In genomic region chr5:111796889-111797288, GRCm38 (mm10) we compare ENCODE assay signal across 20 mouse cellular contexts.
"Had no signal": no experiment of that assay in that cellular context is flagged by ENCODE, and none has a peak within 500 bp of the region (broad histone marks: within the 10 kb centered on the region; RNA-seq: fewer than 3 reads in every experiment).

No protein-coding gene starts in this region.

- ATAC-seq: liver, embryonic 12.5 days; midbrain, embryonic 15.5 days had no signal

- H3K4me3 ChIP-seq: kidney, embryonic 15.5 days; left cerebral cortex, adult 2 months; limb, embryonic 12.5 days; liver, embryonic 12.5 days; liver, embryonic 15.5 days; lung, embryonic 15.5 days; midbrain, embryonic 12.5 days; midbrain, embryonic 15.5 days; neural tube, embryonic 12.5 days; neural tube, embryonic 15.5 days had no signal

- DNase-seq: kidney, adult 8-10 months; kidney, postnatal 10 days; kidney, postnatal 36 days; layer of hippocampus, postnatal 36 days; liver; lung, adult 18-20 months; retina, postnatal 1 day; thymus, adult 18-20 months; thymus, postnatal 4 days had no signal

- H3K27ac ChIP-seq: kidney, embryonic 15.5 days; left cerebral cortex, adult 2 months; limb, embryonic 12.5 days; liver, embryonic 12.5 days; liver, embryonic 15.5 days; lung, embryonic 15.5 days; macrophage; midbrain, embryonic 12.5 days; midbrain, embryonic 15.5 days; neural tube, embryonic 12.5 days; neural tube, embryonic 15.5 days had no signal
